9 mouse cellular contexts compared by ENCODE assay signal in genomic region chr1:153669086-153669485, GRCm38 (mm10). TPM values are rescaled to one million over a fixed set of nuclear protein-coding genes. Genes with fewer than 3 reads are reported as not detected.
A peak's percentile ranks its signal among the peaks of the same experiment; 100 is the strongest.
DNase-seq lines count a peak whose midpoint lies in the region; ATAC-seq and TF ChIP-seq lines count a peak whose summit lies in the region.
"Had no signal": no experiment of that assay in that cellular context is flagged by ENCODE, and none has a peak within 500 bp of the region (broad histone marks: within the 10 kb centered on the region; RNA-seq: fewer than 3 reads in every experiment).

No protein-coding gene starts in this region.

- H3K27me3 ChIP-seq in hindbrain, embryonic 13.5 days: 0 out of 2 replicates have a peak, but pooled peaks cover 4% of the 10 kb centered on the region
- no peaks in the 10 kb centered on the region; the same call in 1 of the 2 replicates for H3K27me3 ChIP-seq in hindbrain, embryonic 11.5 days (ENCODE audit: control insufficient read depth, insufficient read depth, low read length)
- H3K27me3 ChIP-seq in Patski: no peaks in the 10 kb centered on the region
- H3K27me3 ChIP-seq in hindbrain, postnatal 0 days (ENCODE audit: insufficient read depth, low read length): no peaks in the 10 kb centered on the region

- H3K9ac ChIP-seq in hindbrain, embryonic 13.5 days: 0 out of 2 replicates have a peak overlapping the region, but pooled peaks have one; percentile 8
- no peak overlapping the region for H3K9ac ChIP-seq in hindbrain, embryonic 11.5 days (ENCODE audit: low read depth, low read length)
- H3K9ac ChIP-seq in hindbrain, postnatal 0 days (replicated peaks; ENCODE audit: low read length): no peak overlapping the region

- no peak overlapping the region for H3K4me3 ChIP-seq in hindbrain, embryonic 13.5 days
- H3K4me3 ChIP-seq in hindbrain, embryonic 11.5 days (ENCODE audit: low read depth, low read length): no peak overlapping the region
- H3K4me3 ChIP-seq in hindbrain, postnatal 0 days (ENCODE audit: low read length): no peak overlapping the region

- peaks cover 3% of the 10 kb centered on the region; the same call in 1 of the 2 replicates for H3K36me3 ChIP-seq in hindbrain, embryonic 13.5 days
- H3K36me3 ChIP-seq in hindbrain, embryonic 11.5 days (ENCODE audit: control insufficient read depth, insufficient read depth, low read length): no peaks in the 10 kb centered on the region
- no peaks in the 10 kb centered on the region for H3K36me3 ChIP-seq in hindbrain, postnatal 0 days (ENCODE audit: insufficient read depth, low read length)
- H3K36me3 ChIP-seq: G1E had no signal

- H3K4me2 ChIP-seq in hindbrain, embryonic 13.5 days: peak overlapping the region; percentile 36
- H3K4me2 ChIP-seq in hindbrain, embryonic 11.5 days (replicated peaks; ENCODE audit: low read depth, low read length): no peak overlapping the region
- H3K4me2 ChIP-seq in hindbrain, postnatal 0 days (ENCODE audit: low read depth, low read length): peak overlapping the region; percentile 17; the same call in 1 of the 2 replicates

- DNase-seq in hindbrain, embryonic 11.5 days (ENCODE audit: low spot score): no peak
- DNase-seq in Patski (ENCODE audit: low read depth, low spot score): no peak
- peak; percentile 75 for DNase-seq in adrenal gland, postnatal 10 days
- peak; percentile 48 for DNase-seq in hindbrain, postnatal 0 days (ENCODE audit: low spot score)
- no peak for DNase-seq in gastrocnemius, postnatal 36 days

- TF ChIP-seq CTCF in Patski (IDR thresholded peaks at IDR 0.05): no peak
- TF ChIP-seq CTCF in hindbrain, postnatal 0 days (IDR thresholded peaks at IDR 0.05; ENCODE audit: low read depth): no peak

- in situ Hi-C loops in Patski (cut with MboI; ENCODE audit: low pct_unique_long_range_greater_than_20kb): loop anchor here (25.0 kb wide), 1 partner anchor 107 kb away; the partner anchor contains the start of gene Npl

- CTCF ChIA-PET in Patski (lab: Charles Lee): no interaction called here

- 37% methylated on average over 7 of the region's 7 CpGs for WGBS in hindbrain, embryonic 13.5 days
- 61% methylated on average over 7 of the region's 7 CpGs for WGBS in hindbrain, embryonic 11.5 days
- 29% methylated on average over 7 of the region's 7 CpGs for WGBS in hindbrain, postnatal 0 days

- H3K27ac ChIP-seq in hindbrain, embryonic 13.5 days: peak overlapping the region; percentile 44
- no peak overlapping the region for H3K27ac ChIP-seq in hindbrain, embryonic 11.5 days (ENCODE audit: low read depth, low read length)
- no peak overlapping the region for H3K27ac ChIP-seq in hindbrain, postnatal 0 days

- no peaks in the 10 kb centered on the region for H3K9me3 ChIP-seq in hindbrain, embryonic 13.5 days
- no peaks in the 10 kb centered on the region for H3K9me3 ChIP-seq in hindbrain, embryonic 11.5 days (ENCODE audit: control insufficient read depth, low read length)
- H3K9me3 ChIP-seq in hindbrain, postnatal 0 days (ENCODE audit: low read length): no peaks in the 10 kb centered on the region
- H3K9me3 ChIP-seq: G1E had no signal

- no peak for ATAC-seq in hindbrain, embryonic 13.5 days (ENCODE audit: low FRiP score)
- ATAC-seq in hindbrain, embryonic 11.5 days (ENCODE audit: low FRiP score): no peak
- ATAC-seq in Patski: peak; percentile 47
- no peak for ATAC-seq in hindbrain, postnatal 0 days
- no peak for ATAC-seq in frontal cortex, adult (ENCODE audit: low TSS enrichment)
- ATAC-seq: intestine, embryonic 16.5 days had no signal

- intact Hi-C loops in gastrocnemius, postnatal 36 days (cut with DNase I): no loop called here

- POLR2A ChIA-PET in Patski (lab: Charles Lee): no interaction called here

- peaks cover 63% of the 10 kb centered on the region for H3K4me1 ChIP-seq in hindbrain, embryonic 13.5 days (replicated peaks)
- peaks cover 12% of the 10 kb centered on the region for H3K4me1 ChIP-seq in hindbrain, embryonic 11.5 days (replicated peaks; ENCODE audit: control insufficient read depth, insufficient read depth, low read length)
- H3K4me1 ChIP-seq in hindbrain, postnatal 0 days (ENCODE audit: insufficient read depth, low read length): peaks cover 17% of the 10 kb centered on the region

RNA-seq across cellular contexts. Expression of gene Rgs8, which starts 16.3 kb away (rescaled TPM):
- 24.4 and 26.4 TPM in 2 replicates for polyA plus RNA-seq in hindbrain, embryonic 13.5 days (2015; fragmentation: Nextera tagmentation; extraction: Ambion mirVana)
- polyA plus RNA-seq in hindbrain, embryonic 11.5 days (2014; fragmentation: Nextera tagmentation; extraction: Ambion mirVana): 5.8 and 7.9 TPM in 2 replicates
- 0.53 TPM for polyA plus RNA-seq in Patski (2021)
- total RNA-seq in adrenal gland, postnatal 10 days (2021): under 1 TPM; 0.57 to 0.61 TPM
- total RNA-seq in hindbrain, postnatal 0 days (2014; rRNA removed): 23.9 and 40.1 TPM in 2 replicates
- polyA plus RNA-seq in hindbrain, postnatal 0 days (2015; fragmentation: Nextera tagmentation; extraction: Ambion mirVana): 12.5 and 14.1 TPM in 2 replicates
- under 1 TPM in 1 of 2 experiments, not detected in 1; 0.05 TPM for total RNA-seq in gastrocnemius, postnatal 36 days (2021)
- polyA plus RNA-seq: G1E had no signal

Comparison
In these comparisons a context has a peak if more than half of its experiments do, and no peak if none do; other contexts are left out.
1. DNase-seq: peak in adrenal gland, postnatal 10 days (single experiment) and hindbrain, postnatal 0 days (single experiment); none in hindbrain, embryonic 11.5 days (single experiment), Patski (single experiment) and gastrocnemius, postnatal 36 days (0 of 2).